Mouse (Mus musculus): ENCODE measurements around the gene Tbc1d12. TPM values are rescaled to one million over a fixed set of nuclear protein-coding genes. Genes with fewer than 3 reads are reported as not detected.

Gene Tbc1d12
- total and polyA plus RNA-seq, 2 experiments from 2014 or later, result 6.1 to 26.7 TPM

GRCm38 (mm10) chr19:38902501-38902900 is 66.1 kb downstream of the Tbc1d12 start:
- 95% methylated on average over 5 of the region's 5 CpGs for WGBS
- Histone ChIP-seq H3K9me3 (ENCODE audit: low read length) (no peaks in the 10 kb centered on the region), H3K4me1 (ENCODE audit: insufficient read depth, low read length) (no peaks in the 10 kb centered on the region), H3K9ac (replicated peaks; ENCODE audit: low read length) (no peak overlapping the region), H3K4me2 (ENCODE audit: low read depth, low read length) (no peak overlapping the region), H3K36me3 (ENCODE audit: insufficient read depth, low read length) (0 out of 2 replicates have a peak, but pooled peaks cover 4% of the 10 kb centered on the region), H3K27me3 (ENCODE audit: insufficient read depth, low read length) (no peaks in the 10 kb centered on the region), H3K27ac (no peak overlapping the region), H3K4me3 (ENCODE audit: low read length) (no peak overlapping the region)
- no peak for TF ChIP-seq CTCF (IDR thresholded peaks at IDR 0.05; ENCODE audit: low read depth)
- ATAC-seq (no peak), DNase-seq (ENCODE audit: low spot score) (no peak)

GRCm38 (mm10) chr19:38913786-38914185 is 77.4 kb downstream of the Tbc1d12 start:
- DNase-seq (ENCODE audit: low spot score), result no peak
- 84% methylated on average over 9 of the region's 9 CpGs for WGBS

DNA sequence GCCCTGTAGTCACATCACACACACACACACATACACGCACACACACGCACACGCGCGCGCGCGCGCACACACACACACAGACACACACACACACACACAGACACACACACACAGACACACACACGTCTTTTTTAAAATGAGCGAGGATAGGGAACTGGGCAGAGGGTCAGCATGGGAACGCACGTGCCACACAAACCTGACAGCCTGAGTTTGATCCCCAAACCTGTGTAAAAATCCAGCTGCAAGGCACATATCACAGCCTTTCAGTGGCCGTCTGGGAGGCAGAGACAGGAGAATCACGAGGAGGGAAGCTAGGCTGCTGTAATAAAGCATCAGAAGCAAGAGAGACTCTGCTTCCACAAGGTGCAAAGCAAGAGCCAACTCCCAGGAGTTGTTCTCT is 78.5 kb downstream of the Tbc1d12 start:
- Histone ChIP-seq H3K27ac (no peak overlapping the region), H3K27me3 (ENCODE audit: insufficient read depth, low read length) (no peaks in the 10 kb centered on the region), H3K9ac (replicated peaks; ENCODE audit: low read length) (no peak overlapping the region), H3K36me3 (ENCODE audit: insufficient read depth, low read length) (peaks cover 32% of the 10 kb centered on the region; the same call in 1 of the 2 replicates), H3K4me1 (ENCODE audit: insufficient read depth, low read length) (no peaks in the 10 kb centered on the region), H3K9me3 (ENCODE audit: low read length) (no peaks in the 10 kb centered on the region), H3K4me2 (ENCODE audit: low read depth, low read length) (no peak overlapping the region), H3K4me3 (ENCODE audit: low read length) (no peak overlapping the region)
- ATAC-seq (no peak), DNase-seq (ENCODE audit: low spot score) (no peak)
- WGBS, result 93% methylated on average over 15 of the region's 15 CpGs
- no peak for TF ChIP-seq CTCF (IDR thresholded peaks at IDR 0.05; ENCODE audit: low read depth)

More at GRCm38 (mm10) chr19:38913786-38914185, 77.4 kb downstream of the Tbc1d12 start:
- peaks cover 29% of the 10 kb centered on the region; the same call in 1 of the 2 replicates for H3K36me3 ChIP-seq (ENCODE audit: insufficient read depth, low read length)
- no peak overlapping the region for H3K4me3 ChIP-seq (ENCODE audit: low read length)
- H3K9me3 ChIP-seq (ENCODE audit: low read length), result no peaks in the 10 kb centered on the region
- H3K4me1 ChIP-seq (ENCODE audit: insufficient read depth, low read length), result no peaks in the 10 kb centered on the region
- H3K4me2 ChIP-seq (ENCODE audit: low read depth, low read length), result no peak overlapping the region
- no peak for TF ChIP-seq CTCF (IDR thresholded peaks at IDR 0.05; ENCODE audit: low read depth)
- no peaks in the 10 kb centered on the region for H3K27me3 ChIP-seq (ENCODE audit: insufficient read depth, low read length)
- H3K27ac ChIP-seq, result no peak overlapping the region
- H3K9ac ChIP-seq (replicated peaks; ENCODE audit: low read length), result no peak overlapping the region
- no peak for ATAC-seq

GRCm38 (mm10) chr19:38915677-38916076 is 79.3 kb downstream of the Tbc1d12 start:
- ATAC-seq, result no peak
- H3K36me3 ChIP-seq (ENCODE audit: insufficient read depth, low read length), result peaks cover 38% of the 10 kb centered on the region; the same call in 1 of the 2 replicates

DNA sequence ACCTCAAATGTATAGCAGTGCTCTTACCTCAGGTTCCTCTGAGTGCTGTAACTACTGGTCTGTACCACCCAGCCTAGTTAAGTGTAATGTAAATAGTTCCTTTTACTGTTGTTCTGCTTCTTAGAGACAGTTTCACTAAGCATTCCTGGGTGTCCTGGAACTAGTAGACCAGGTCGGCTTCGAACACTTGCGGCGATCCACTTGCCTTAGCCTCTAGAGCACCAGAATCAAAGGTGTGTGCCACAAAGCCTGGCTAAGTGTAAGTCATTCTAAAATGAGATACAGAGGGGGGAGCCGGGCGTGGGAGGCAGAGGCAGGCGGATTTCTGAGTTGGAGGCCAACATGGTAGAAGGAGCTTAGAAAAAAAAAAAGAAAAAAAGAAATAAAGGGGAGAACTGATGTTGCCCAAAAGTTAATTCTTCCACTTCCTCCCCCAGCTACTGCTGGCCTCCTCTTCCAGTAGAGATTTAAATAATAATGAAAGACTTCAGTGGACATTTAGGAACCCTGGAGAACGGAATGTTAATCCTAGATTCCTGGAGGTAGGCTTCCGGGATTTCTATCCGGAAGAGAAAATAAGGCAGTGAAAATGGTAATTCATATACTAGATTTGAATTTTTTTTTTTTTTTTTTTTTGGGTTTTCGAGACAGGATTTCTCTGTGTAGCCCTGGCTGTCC is 92.2 kb downstream of the Tbc1d12 start:
- 96% methylated on average over 10 of the region's 11 CpGs for WGBS
- H3K27me3 ChIP-seq (ENCODE audit: insufficient read depth, low read length), result no peaks in the 10 kb centered on the region
- H3K36me3 ChIP-seq (ENCODE audit: insufficient read depth, low read length), result no peaks in the 10 kb centered on the region
- no peak overlapping the region for H3K27ac ChIP-seq
- ATAC-seq (no peak), DNase-seq (ENCODE audit: low spot score) (no peak)
- no peak overlapping the region for H3K9ac ChIP-seq (replicated peaks; ENCODE audit: low read length)
- H3K4me3 ChIP-seq (ENCODE audit: low read length), result no peak overlapping the region
- no peak for TF ChIP-seq CTCF (IDR thresholded peaks at IDR 0.05; ENCODE audit: low read depth)
- no peaks in the 10 kb centered on the region for H3K9me3 ChIP-seq (ENCODE audit: low read length)
- H3K4me2 ChIP-seq (ENCODE audit: low read depth, low read length), result no peak overlapping the region
- no peaks in the 10 kb centered on the region for H3K4me1 ChIP-seq (ENCODE audit: insufficient read depth, low read length)

More at GRCm38 (mm10) chr19:38915677-38916076, 79.3 kb downstream of the Tbc1d12 start:
- DNase-seq (ENCODE audit: low spot score), result peak; percentile 65
- no peak overlapping the region for H3K4me3 ChIP-seq (ENCODE audit: low read length)
- no peak overlapping the region for H3K27ac ChIP-seq
- WGBS, result 39% methylated on average over 3 of the region's 3 CpGs
- no peaks in the 10 kb centered on the region for H3K9me3 ChIP-seq (ENCODE audit: low read length)
- TF ChIP-seq CTCF (IDR thresholded peaks at IDR 0.05; ENCODE audit: low read depth), result peak; percentile 82
- H3K27me3 ChIP-seq (ENCODE audit: insufficient read depth, low read length), result no peaks in the 10 kb centered on the region
- H3K4me1 ChIP-seq (ENCODE audit: insufficient read depth, low read length), result no peaks in the 10 kb centered on the region
- H3K9ac ChIP-seq (replicated peaks; ENCODE audit: low read length), result no peak overlapping the region
- H3K4me2 ChIP-seq (ENCODE audit: low read depth, low read length), result no peak overlapping the region

GRCm38 (mm10) chr19:38929471-38930251 is 93.3 kb downstream of the Tbc1d12 start:
- DNase-seq (ENCODE audit: low spot score), result no peak
- no peak for ATAC-seq
- no peaks in the 10 kb centered on the region for H3K27me3 ChIP-seq (ENCODE audit: insufficient read depth, low read length)
- H3K4me2 ChIP-seq (ENCODE audit: low read depth, low read length), result peak overlapping the region; percentile 82
- no peak for TF ChIP-seq CTCF (IDR thresholded peaks at IDR 0.05; ENCODE audit: low read depth)
- H3K27ac ChIP-seq, result no peak overlapping the region
- no peaks in the 10 kb centered on the region for H3K9me3 ChIP-seq (ENCODE audit: low read length)
- H3K4me1 ChIP-seq (ENCODE audit: insufficient read depth, low read length), result no peaks in the 10 kb centered on the region
- WGBS, result 74% methylated on average over 13 of the region's 13 CpGs
- H3K9ac ChIP-seq (replicated peaks; ENCODE audit: low read length), result peak overlapping the region; percentile 78
- no peaks in the 10 kb centered on the region for H3K36me3 ChIP-seq (ENCODE audit: insufficient read depth, low read length)
- H3K4me3 ChIP-seq (ENCODE audit: low read length), result peak overlapping the region; percentile 92

Measured in hindbrain, postnatal 0 days (tissue).